Mouse (Mus musculus): ENCODE data around the gene Atp5g1.

- no peak for TF ChIP-seq GATA1 (IDR thresholded peaks at IDR 0.05; ENCODE audit: borderline replicate concordance, low read length)
- no peak for TF ChIP-seq FLI1 (IDR thresholded peaks at IDR 0.05; ENCODE audit: low read length)
Observed at GRCm38 (mm10) chr11:96031701-96032100, 43.8 kb downstream of the Atp5g1 start.
